ENCODE assay signal across 12 mouse cellular contexts in genomic region chr1:135565775-135566174, GRCm38 (mm10). TPM values are rescaled to one million over a fixed set of nuclear protein-coding genes. Genes with fewer than 3 reads are reported as not detected.
DNase-seq lines count a peak whose midpoint lies in the region; ATAC-seq and TF ChIP-seq lines count a peak whose summit lies in the region.
"Had no signal": no experiment of that assay in that cellular context is flagged by ENCODE, and none has a peak within 500 bp of the region (broad histone marks: within the 10 kb centered on the region; RNA-seq: fewer than 3 reads in every experiment).

No protein-coding gene starts in this region.

- no peaks in the 10 kb centered on the region for H3K9me3 ChIP-seq in heart, embryonic 11.5 days (replicated peaks; ENCODE audit: control insufficient read depth, low read length)
- no peaks in the 10 kb centered on the region for H3K9me3 ChIP-seq in embryonic facial prominence, embryonic 12.5 days
- H3K9me3 ChIP-seq in forebrain, postnatal 0 days (ENCODE audit: low read length): no peaks in the 10 kb centered on the region
- no peaks in the 10 kb centered on the region for H3K9me3 ChIP-seq in limb, embryonic 13.5 days
- H3K9me3 ChIP-seq: heart, embryonic 15.5 days; liver, embryonic 15.5 days; megakaryocyte, embryonic 14.5 days had no signal

- intact Hi-C loops in gastrocnemius, adult 2 months (cut with DNase I): no loop called here

- 0 out of 2 replicates have a peak overlapping the region, but pooled peaks have one; percentile 16 for H3K9ac ChIP-seq in heart, embryonic 11.5 days (ENCODE audit: low read depth, low read length)
- no peak overlapping the region for H3K9ac ChIP-seq in embryonic facial prominence, embryonic 12.5 days
- no peak overlapping the region for H3K9ac ChIP-seq in forebrain, postnatal 0 days
- H3K9ac ChIP-seq in limb, embryonic 13.5 days: no peak overlapping the region
- H3K9ac ChIP-seq: heart, embryonic 15.5 days; liver, embryonic 15.5 days had no signal

- H3K27me3 ChIP-seq in heart, embryonic 11.5 days (ENCODE audit: control insufficient read depth, insufficient read depth, low read length): no peaks in the 10 kb centered on the region
- no peaks in the 10 kb centered on the region for H3K27me3 ChIP-seq in embryonic facial prominence, embryonic 12.5 days
- H3K27me3 ChIP-seq in forebrain, postnatal 0 days (ENCODE audit: insufficient read depth, low read length): no peaks in the 10 kb centered on the region
- no peaks in the 10 kb centered on the region for H3K27me3 ChIP-seq in limb, embryonic 13.5 days
- H3K27me3 ChIP-seq: heart, embryonic 15.5 days; liver, embryonic 15.5 days; megakaryocyte, embryonic 14.5 days had no signal

- 78% methylated on average over 5 of the region's 5 CpGs for WGBS in heart, embryonic 11.5 days (ENCODE audit: insufficient replicate concordance)
- 86% methylated on average over 5 of the region's 5 CpGs for WGBS in embryonic facial prominence, embryonic 12.5 days
- 48% methylated on average over 5 of the region's 5 CpGs for WGBS in forebrain, postnatal 0 days
- 85% methylated on average over 5 of the region's 5 CpGs for WGBS in limb, embryonic 13.5 days

- no peak for ATAC-seq in heart, embryonic 11.5 days (replicated peaks; ENCODE audit: insufficient number of reproducible peaks, low FRiP score, low TSS enrichment)
- ATAC-seq in embryonic facial prominence, embryonic 12.5 days (ENCODE audit: insufficient number of reproducible peaks, insufficient read depth, low FRiP score, low TSS enrichment): no peak
- no peak for ATAC-seq in forebrain, postnatal 0 days
- no peak for ATAC-seq in limb, embryonic 13.5 days (ENCODE audit: low FRiP score, low read depth)

- TF ChIP-seq CTCF in forebrain, postnatal 0 days (IDR thresholded peaks at IDR 0.05; ENCODE audit: low read depth): no peak
- no peak for TF ChIP-seq CTCF in gastrocnemius, adult 2 months (IDR thresholded peaks at IDR 0.05)

- H3K27ac ChIP-seq in heart, embryonic 11.5 days (ENCODE audit: low read depth, low read length): no peak overlapping the region
- H3K27ac ChIP-seq in embryonic facial prominence, embryonic 12.5 days: 0 out of 2 replicates have a peak overlapping the region, but pooled peaks have one; percentile 17
- peak overlapping the region; percentile 78 for H3K27ac ChIP-seq in forebrain, postnatal 0 days (ENCODE audit: low read depth, low read length)
- H3K27ac ChIP-seq in limb, embryonic 13.5 days: peak overlapping the region; percentile 33; the same call in 1 of the 2 replicates
- H3K27ac ChIP-seq in gastrocnemius, adult 2 months: no peak overlapping the region
- H3K27ac ChIP-seq: heart, embryonic 15.5 days; liver, embryonic 15.5 days had no signal

- no peak overlapping the region for H3K4me2 ChIP-seq in heart, embryonic 11.5 days
- no peak overlapping the region for H3K4me2 ChIP-seq in embryonic facial prominence, embryonic 12.5 days (replicated peaks)
- H3K4me2 ChIP-seq in forebrain, postnatal 0 days (ENCODE audit: low read depth): no peak overlapping the region
- no peak overlapping the region for H3K4me2 ChIP-seq in limb, embryonic 13.5 days (replicated peaks)
- H3K4me2 ChIP-seq: heart, embryonic 15.5 days; liver, embryonic 15.5 days had no signal

- no peak overlapping the region for H3K4me3 ChIP-seq in heart, embryonic 11.5 days (ENCODE audit: low read depth, low read length)
- no peak overlapping the region for H3K4me3 ChIP-seq in embryonic facial prominence, embryonic 12.5 days
- H3K4me3 ChIP-seq in forebrain, postnatal 0 days (ENCODE audit: low read depth, low read length): no peak overlapping the region
- no peak overlapping the region for H3K4me3 ChIP-seq in limb, embryonic 13.5 days
- H3K4me3 ChIP-seq in gastrocnemius, adult 2 months: no peak overlapping the region
- H3K4me3 ChIP-seq: heart, embryonic 15.5 days; liver, embryonic 15.5 days; megakaryocyte, embryonic 14.5 days had no signal

- no peaks in the 10 kb centered on the region for H3K36me3 ChIP-seq in heart, embryonic 11.5 days (ENCODE audit: control insufficient read depth, insufficient read depth, low read length)
- H3K36me3 ChIP-seq in embryonic facial prominence, embryonic 12.5 days: no peaks in the 10 kb centered on the region
- H3K36me3 ChIP-seq in forebrain, postnatal 0 days (ENCODE audit: insufficient read depth): no peaks in the 10 kb centered on the region
- no peaks in the 10 kb centered on the region for H3K36me3 ChIP-seq in limb, embryonic 13.5 days
- H3K36me3 ChIP-seq: heart, embryonic 15.5 days; liver, embryonic 15.5 days had no signal

- no peak for DNase-seq in heart, adult 9 months (ENCODE audit: low spot score in 2 of 2)
- DNase-seq in forebrain, postnatal 0 days: no peak
- no peak for DNase-seq in embryo, embryonic 10 days (ENCODE audit: low spot score)
- DNase-seq in gastrocnemius, adult 2 months: no peak
- no peak for DNase-seq in gastrocnemius, postnatal 4 days (ENCODE audit: low spot score in 2 of 2)
- DNase-seq: lung, postnatal 10 days had no signal

- H3K4me1 ChIP-seq in heart, embryonic 11.5 days (ENCODE audit: control insufficient read depth, insufficient read depth, low read length): peaks cover 37% of the 10 kb centered on the region
- peaks cover 54% of the 10 kb centered on the region for H3K4me1 ChIP-seq in embryonic facial prominence, embryonic 12.5 days
- peaks cover 26% of the 10 kb centered on the region for H3K4me1 ChIP-seq in forebrain, postnatal 0 days (ENCODE audit: insufficient read depth)
- peaks cover 75% of the 10 kb centered on the region for H3K4me1 ChIP-seq in limb, embryonic 13.5 days

RNA-seq across cellular contexts. Expression of gene Nav1, which starts 41.3 kb away (rescaled TPM):
- 25.2 and 30.8 TPM in 2 replicates for polyA plus RNA-seq in heart, embryonic 11.5 days (2014; fragmentation: Nextera tagmentation; extraction: Ambion mirVana)
- polyA plus RNA-seq in embryonic facial prominence, embryonic 12.5 days (2016; fragmentation: Nextera tagmentation; extraction: Ambion mirVana): 18.6 and 19.6 TPM in 2 replicates
- total RNA-seq in forebrain, postnatal 0 days (2014; rRNA removed): 67.9 and 85.8 TPM in 2 replicates
- polyA plus RNA-seq in forebrain, postnatal 0 days (2015; fragmentation: Nextera tagmentation; extraction: Ambion mirVana): 19.7 and 35.5 TPM in 2 replicates
- polyA plus RNA-seq in limb, embryonic 13.5 days (2015; fragmentation: Nextera tagmentation; extraction: Ambion mirVana): 12.8 and 15.0 TPM in 2 replicates
- 10 to 100 TPM in 1 of 2 experiments, 1 to 10 TPM in 1; 9.7 to 11.5 TPM for total RNA-seq in gastrocnemius, adult 2 months (2021)
- total RNA-seq in gastrocnemius, postnatal 4 days (2021): 10 to 100 TPM; 33.0 to 36.0 TPM

Comparison
In these comparisons a context has a peak if more than half of its experiments do, and no peak if none do; other contexts are left out.
1. H3K27ac ChIP-seq: peak in embryonic facial prominence, embryonic 12.5 days (single experiment), forebrain, postnatal 0 days (single experiment) and limb, embryonic 13.5 days (single experiment); none in heart, embryonic 11.5 days (single experiment) and gastrocnemius, adult 2 months (single experiment).